Mouse (Mus musculus): ENCODE results near the gene Rnf187. TPM values are rescaled to one million over a fixed set of nuclear protein-coding genes. Genes with fewer than 3 reads are reported as not detected.

The Rnf187 gene
- polyA plus RNA-seq, 1 experiment from 2014 or later, result 213 TPM

DNA sequence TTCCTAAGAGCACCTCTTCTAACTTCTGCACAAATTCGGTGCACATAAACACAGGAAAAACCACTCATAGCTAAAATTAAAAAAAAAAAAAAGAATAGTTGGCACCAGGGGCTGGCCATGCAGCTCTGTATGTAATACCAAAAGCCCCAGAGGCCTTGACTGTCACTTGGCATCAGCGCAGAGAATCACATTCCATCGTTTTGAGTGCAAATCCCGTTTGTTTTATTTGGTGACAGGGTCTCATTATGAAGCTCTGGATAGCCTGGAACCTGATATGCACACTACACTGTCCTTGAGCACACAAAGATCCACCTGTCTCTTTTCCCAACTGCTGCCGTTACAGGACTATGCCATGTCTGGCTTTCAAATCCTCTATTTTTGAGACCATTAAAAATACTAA is 12.5 kb upstream of the Rnf187 start:
- Histone ChIP-seq H3K9ac (ENCODE audit: low read length) (no peak overlapping the region), H3K9me3 (ENCODE audit: control insufficient read depth, low read length) (no peaks in the 10 kb centered on the region), H3K27ac (replicated peaks in 1 of 2; ENCODE audit: control insufficient read depth in 1 of 2, insufficient read depth in 1 of 2, low read depth in 2 of 2, low read length in 2 of 2) (no peak overlapping the region), H3K4me2 (ENCODE audit: low read length) (no peak overlapping the region), H3K4me1 (ENCODE audit: control insufficient read depth in 2 of 2, insufficient read depth in 2 of 2, low read length in 2 of 2) (peaks cover 8 to 18% of the 10 kb centered on the region in 2 experiments), H3K36me3 (ENCODE audit: control insufficient read depth, insufficient read depth, low read length) (no peaks in the 10 kb centered on the region), H3K4me3 (ENCODE audit: control insufficient read depth in 1 of 2, insufficient read depth in 1 of 2, low read depth in 1 of 2, low read length in 2 of 2) (no peak overlapping the region), H3K27me3 (ENCODE audit: control insufficient read depth, insufficient read depth, low read length) (peaks cover 13% of the 10 kb centered on the region; the same call in 1 of the 2 replicates)
- no peak for ATAC-seq (ENCODE audit: insufficient number of reproducible peaks, insufficient read depth, low FRiP score, low read depth)
- 73% methylated on average over 5 of the region's 5 CpGs for WGBS

DNA sequence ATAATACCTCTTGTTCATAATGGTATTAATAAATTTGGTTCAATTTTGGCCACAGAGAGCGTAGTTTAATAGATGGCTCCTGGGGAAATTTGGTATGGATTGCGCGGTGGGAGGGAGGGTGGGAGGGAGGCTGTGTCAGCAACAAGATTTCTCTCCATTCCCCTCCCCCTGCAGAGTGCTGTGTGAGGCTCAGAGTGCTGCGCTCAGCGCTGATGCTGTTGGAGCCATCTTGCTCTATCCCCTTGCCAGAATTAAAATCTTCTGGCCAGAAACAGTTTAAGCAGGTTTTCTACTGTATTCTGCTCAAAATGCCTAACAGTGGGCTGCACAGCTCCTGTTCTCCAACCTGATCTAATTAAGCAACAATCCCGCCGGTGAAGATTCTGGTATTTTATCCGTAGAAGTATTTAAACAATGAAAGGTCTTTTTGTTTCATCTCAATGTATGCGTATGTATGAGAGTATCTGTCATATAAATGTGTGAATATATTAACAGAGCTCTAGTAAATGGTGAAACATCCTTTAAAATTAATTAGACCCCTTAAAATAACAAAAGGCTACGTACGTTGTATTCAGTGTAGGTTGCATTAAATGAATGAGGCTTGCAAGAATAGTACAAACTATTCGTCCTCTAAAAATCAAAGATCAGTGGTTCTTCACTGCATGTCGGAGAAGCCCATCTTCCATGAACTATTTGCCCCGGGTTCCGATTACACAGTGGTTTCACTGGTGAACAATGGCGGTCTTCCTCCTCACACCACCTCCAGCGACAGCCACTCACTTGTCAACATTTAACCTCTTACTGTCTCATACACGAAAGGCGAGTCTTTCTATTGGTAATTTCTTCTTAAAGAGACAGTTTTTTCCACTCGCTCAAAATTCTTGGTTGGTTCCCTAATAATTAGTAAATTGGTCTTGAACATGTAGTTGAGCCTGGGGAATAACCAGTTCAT is 11.0 kb upstream of the Rnf187 start:
- Histone ChIP-seq H3K4me1 (ENCODE audit: control insufficient read depth in 2 of 2, insufficient read depth in 2 of 2, low read length in 2 of 2) (peaks cover 8 to 15% of the 10 kb centered on the region in 2 experiments), H3K9me3 (ENCODE audit: control insufficient read depth, low read length) (no peaks in the 10 kb centered on the region), H3K36me3 (ENCODE audit: control insufficient read depth, insufficient read depth, low read length) (no peaks in the 10 kb centered on the region), H3K27me3 (ENCODE audit: control insufficient read depth, insufficient read depth, low read length) (peaks cover 20% of the 10 kb centered on the region), H3K27ac (replicated peaks in 1 of 2; ENCODE audit: control insufficient read depth in 1 of 2, insufficient read depth in 1 of 2, low read depth in 2 of 2, low read length in 2 of 2) (peak overlapping the region in 1 of 2 experiments; percentile 65; a peak in 2 of 4 replicates), H3K4me3 (ENCODE audit: control insufficient read depth in 1 of 2, insufficient read depth in 1 of 2, low read depth in 1 of 2, low read length in 2 of 2) (peak overlapping the region; percentile 38 to 51), H3K4me2 (ENCODE audit: low read length) (peak overlapping the region; percentile 70), H3K9ac (ENCODE audit: low read length) (peak overlapping the region; percentile 70)
- ATAC-seq (ENCODE audit: insufficient number of reproducible peaks, insufficient read depth, low FRiP score, low read depth), result no peak
- 17% methylated on average over 20 of the region's 20 CpGs for WGBS

DNA sequence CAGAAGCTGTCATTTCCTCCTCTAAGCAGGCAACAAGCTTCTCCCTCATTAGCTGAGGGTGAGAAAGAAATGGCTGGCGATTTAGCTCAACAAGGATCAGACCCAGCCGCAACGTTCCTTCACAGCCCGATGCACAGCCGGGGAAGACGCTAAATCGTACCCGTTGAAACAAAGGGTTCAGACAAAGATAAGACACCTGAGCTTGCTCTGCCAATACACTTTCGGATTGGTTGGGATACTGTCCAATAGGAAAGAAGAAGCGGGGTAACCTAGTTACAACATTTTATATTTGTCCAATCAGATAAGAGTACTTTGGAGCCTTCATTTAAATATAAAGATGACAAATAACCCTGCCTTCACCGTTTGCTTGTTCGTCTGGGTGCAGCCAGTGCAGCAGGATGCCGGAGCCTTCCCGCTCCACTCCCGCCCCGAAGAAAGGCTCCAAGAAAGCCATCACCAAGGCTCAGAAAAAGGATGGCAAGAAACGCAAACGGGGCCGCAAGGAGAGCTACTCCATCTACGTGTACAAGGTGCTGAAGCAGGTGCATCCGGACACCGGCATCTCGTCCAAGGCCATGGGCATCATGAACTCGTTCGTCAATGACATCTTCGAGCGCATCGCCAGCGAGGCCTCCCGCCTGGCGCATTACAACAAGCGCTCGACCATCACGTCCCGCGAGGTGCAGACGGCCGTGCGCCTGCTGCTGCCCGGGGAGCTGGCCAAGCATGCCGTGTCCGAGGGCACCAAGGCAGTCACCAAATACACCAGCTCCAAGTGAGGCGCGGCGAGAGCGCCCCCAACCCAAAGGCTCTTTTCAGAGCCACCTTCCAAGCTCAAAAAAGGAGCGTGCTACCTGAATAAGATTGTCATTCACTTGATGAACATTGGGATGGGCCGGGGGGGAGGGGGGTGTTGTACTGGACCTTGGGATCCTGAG is 10.1 kb upstream of the Rnf187 start, which contains the start of gene Hist3h2ba:
TSS of gene Hist3h2ba (plus strand) at position 379 of the 938 bp plus-strand sequence.
- H3K27ac ChIP-seq (replicated peaks in 1 of 2; ENCODE audit: control insufficient read depth in 1 of 2, insufficient read depth in 1 of 2, low read depth in 2 of 2, low read length in 2 of 2), result peak within 1 kb of the TSS; percentile 65 to 71
- ATAC-seq (ENCODE audit: insufficient number of reproducible peaks, insufficient read depth, low FRiP score, low read depth), result peak; percentile 73
- H3K4me2 ChIP-seq (ENCODE audit: low read length), result peak within 1 kb of the TSS; percentile 70
- peaks cover 22% of the 10 kb centered on the region for H3K27me3 ChIP-seq (ENCODE audit: control insufficient read depth, insufficient read depth, low read length)
- H3K9ac ChIP-seq (ENCODE audit: low read length), result peak within 1 kb of the TSS; percentile 70
- peaks cover 7 to 14% of the 10 kb centered on the region in 2 experiments for H3K4me1 ChIP-seq (ENCODE audit: control insufficient read depth in 2 of 2, insufficient read depth in 2 of 2, low read length in 2 of 2)
- H3K9me3 ChIP-seq (ENCODE audit: control insufficient read depth, low read length), result no peaks in the 10 kb centered on the region
- peak within 1 kb of the TSS; percentile 38 to 51 for H3K4me3 ChIP-seq (ENCODE audit: control insufficient read depth in 1 of 2, insufficient read depth in 1 of 2, low read depth in 1 of 2, low read length in 2 of 2)
- WGBS, result under 1% methylated on average over 48 of the region's 48 CpGs
- no peaks in the 10 kb centered on the region for H3K36me3 ChIP-seq (ENCODE audit: control insufficient read depth, insufficient read depth, low read length)

DNA sequence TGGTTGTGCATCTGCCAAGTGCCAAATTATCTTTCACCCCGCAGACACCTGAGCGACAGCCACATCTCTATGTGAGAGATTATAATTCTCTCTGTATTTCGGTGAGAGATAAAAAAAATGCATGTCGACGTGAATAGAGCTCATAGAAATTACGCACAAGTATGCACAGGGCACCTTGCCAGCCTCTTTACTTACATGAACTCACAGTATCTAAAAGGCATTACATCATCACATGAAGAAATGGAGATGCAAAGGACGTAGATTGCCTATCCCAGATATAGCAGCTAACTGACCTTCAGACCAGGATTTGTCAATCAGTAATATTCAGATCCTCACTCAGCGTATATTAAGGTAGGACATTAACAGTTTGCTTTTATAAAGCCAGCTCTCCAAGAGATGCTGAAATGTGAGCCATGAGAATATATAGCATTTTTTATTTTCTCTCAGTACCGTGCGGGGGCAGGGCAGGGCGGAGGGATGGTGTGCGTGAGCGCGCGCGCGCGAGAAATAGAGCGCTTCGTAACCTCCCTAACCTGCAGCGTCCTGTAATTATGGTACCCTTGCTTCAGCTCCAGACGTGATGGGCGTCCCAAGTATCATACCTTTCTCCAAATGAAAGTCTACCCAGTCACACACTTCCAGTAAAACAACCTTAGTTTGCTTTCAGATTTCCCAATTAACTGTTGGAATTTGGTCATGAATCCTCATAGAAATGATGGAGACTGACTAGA is 9.2 kb upstream of the Rnf187 start:
- peak overlapping the region; percentile 34 to 65 for H3K27ac ChIP-seq (replicated peaks in 1 of 2; ENCODE audit: control insufficient read depth in 1 of 2, insufficient read depth in 1 of 2, low read depth in 2 of 2, low read length in 2 of 2)
- H3K36me3 ChIP-seq (ENCODE audit: control insufficient read depth, insufficient read depth, low read length), result no peaks in the 10 kb centered on the region
- H3K4me3 ChIP-seq (ENCODE audit: control insufficient read depth in 1 of 2, insufficient read depth in 1 of 2, low read depth in 1 of 2, low read length in 2 of 2), result peak overlapping the region; percentile 38 to 42
- H3K4me2 ChIP-seq (ENCODE audit: low read length), result peak overlapping the region; percentile 70
- H3K9ac ChIP-seq (ENCODE audit: low read length), result peak overlapping the region; percentile 58
- peaks cover 4 to 5% of the 10 kb centered on the region in 2 experiments for H3K4me1 ChIP-seq (ENCODE audit: control insufficient read depth in 2 of 2, insufficient read depth in 2 of 2, low read length in 2 of 2)
- WGBS, result 18% methylated on average over 23 of the region's 23 CpGs
- no peak for ATAC-seq (ENCODE audit: insufficient number of reproducible peaks, insufficient read depth, low FRiP score, low read depth)
- no peaks in the 10 kb centered on the region for H3K9me3 ChIP-seq (ENCODE audit: control insufficient read depth, low read length)
- peaks cover 25% of the 10 kb centered on the region for H3K27me3 ChIP-seq (ENCODE audit: control insufficient read depth, insufficient read depth, low read length)

DNA sequence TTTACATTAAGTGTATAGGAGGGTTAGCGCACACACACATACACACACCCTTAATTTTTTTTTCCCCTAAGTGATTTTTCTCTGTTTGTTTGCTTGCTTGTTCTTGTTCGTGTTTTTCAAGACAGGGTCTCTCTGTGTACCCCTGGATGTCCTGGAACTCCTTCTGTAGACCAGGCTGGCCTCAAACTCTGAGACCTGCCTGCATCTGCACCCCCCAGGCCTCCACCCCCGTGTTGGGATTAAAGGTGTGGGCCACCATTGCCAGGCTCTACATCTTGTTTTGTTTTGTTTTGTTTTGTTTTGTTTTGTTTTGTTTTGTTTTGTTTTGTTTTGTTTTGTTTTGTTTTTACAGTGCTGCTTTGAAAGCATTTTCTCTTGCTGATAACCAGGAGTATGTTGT is 8.6 kb upstream of the Rnf187 start:
- no peak overlapping the region for H3K4me2 ChIP-seq (ENCODE audit: low read length)
- no peak for ATAC-seq (ENCODE audit: insufficient number of reproducible peaks, insufficient read depth, low FRiP score, low read depth)

DNA sequence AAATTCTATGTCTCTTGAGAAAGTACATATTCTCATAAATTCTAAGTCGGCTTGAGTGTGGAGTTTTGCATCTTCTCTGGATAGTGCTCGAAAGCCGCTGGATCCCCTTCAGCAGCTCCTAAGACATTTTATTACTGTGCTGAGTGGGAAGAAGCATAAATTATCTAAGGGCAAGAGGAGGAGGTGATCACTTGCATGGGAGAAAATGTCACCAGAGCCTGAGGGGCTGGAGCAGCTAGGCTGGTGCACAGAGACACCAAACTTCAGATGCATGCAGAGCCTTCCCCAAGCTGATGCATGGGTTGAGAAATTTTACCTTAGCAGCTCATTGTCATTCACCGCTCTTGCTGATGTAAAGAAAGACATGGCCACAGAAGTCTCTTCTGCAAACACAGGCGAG is 5.4 kb upstream of the Rnf187 start:
- H3K9ac ChIP-seq (ENCODE audit: low read length), result no peak overlapping the region
- 74% methylated on average over 5 of the region's 5 CpGs for WGBS
- ATAC-seq (ENCODE audit: insufficient number of reproducible peaks, insufficient read depth, low FRiP score, low read depth), result no peak

More for the DNA sequence above, 8.6 kb upstream of the Rnf187 start:
- Histone ChIP-seq H3K27me3 (ENCODE audit: control insufficient read depth, insufficient read depth, low read length) (peaks cover 25% of the 10 kb centered on the region), H3K9ac (ENCODE audit: low read length) (no peak overlapping the region), H3K4me1 (ENCODE audit: control insufficient read depth in 2 of 2, insufficient read depth in 2 of 2, low read length in 2 of 2) (peaks cover 4% of the 10 kb centered on the region in 2 experiments; a peak in 3 of 4 replicates), H3K4me3 (ENCODE audit: control insufficient read depth in 1 of 2, insufficient read depth in 1 of 2, low read depth in 1 of 2, low read length in 2 of 2) (no peak overlapping the region), H3K36me3 (ENCODE audit: control insufficient read depth, insufficient read depth, low read length) (no peaks in the 10 kb centered on the region), H3K27ac (replicated peaks in 1 of 2; ENCODE audit: control insufficient read depth in 1 of 2, insufficient read depth in 1 of 2, low read depth in 2 of 2, low read length in 2 of 2) (no peak overlapping the region), H3K9me3 (ENCODE audit: control insufficient read depth, low read length) (no peaks in the 10 kb centered on the region)
- WGBS, result 74% methylated on average over 3 of the region's 3 CpGs

More for the DNA sequence above, 5.4 kb upstream of the Rnf187 start:
- H3K9me3 ChIP-seq (ENCODE audit: control insufficient read depth, low read length), result no peaks in the 10 kb centered on the region
- H3K27ac ChIP-seq (replicated peaks in 1 of 2; ENCODE audit: control insufficient read depth in 1 of 2, insufficient read depth in 1 of 2, low read depth in 2 of 2, low read length in 2 of 2), result no peak overlapping the region
- H3K4me3 ChIP-seq (ENCODE audit: control insufficient read depth in 1 of 2, insufficient read depth in 1 of 2, low read depth in 1 of 2, low read length in 2 of 2), result no peak overlapping the region
- H3K36me3 ChIP-seq (ENCODE audit: control insufficient read depth, insufficient read depth, low read length), result no peaks in the 10 kb centered on the region
- no peak overlapping the region for H3K4me2 ChIP-seq (ENCODE audit: low read length)
- peaks cover 3 to 4% of the 10 kb centered on the region in 2 experiments; a peak in 3 of 4 replicates for H3K4me1 ChIP-seq (ENCODE audit: control insufficient read depth in 2 of 2, insufficient read depth in 2 of 2, low read length in 2 of 2)
- H3K27me3 ChIP-seq (ENCODE audit: control insufficient read depth, insufficient read depth, low read length), result peaks cover 18% of the 10 kb centered on the region

Data from heart, embryonic 14.5 days (tissue).